Mouse (Mus musculus) cerebellum, adult (tissue): ENCODE measurements around the gene Lnpk.

Source experiments
- ATAC-seq: cut with Nextera tagmentation; 2 replicates; pipeline ENCODE4 v1.9.2; 2017; ENCODE audit warnings: mild to moderate bottlenecking, moderate library complexity, mixed read lengths; ENCODE audit not compliant: insufficient number of reproducible peaks, low FRiP score, low TSS enrichment

The Lnpk gene

GRCm38 (mm10) chr2:74578843-74579489, at the start of gene Lnpk:
Gene Lnpk (minus strand): TSS chr2:74579435.
- peak; percentile 99 for ATAC-seq

GRCm38 (mm10) chr2:74620368-74620767, 41.1 kb upstream of the Lnpk start:
- ATAC-seq, result no peak

GRCm38 (mm10) chr2:74619676-74620246, 40.5 kb upstream of the Lnpk start:
- no peak for ATAC-seq

- ATAC-seq, result no peak
These were observed 38.5 kb upstream of the Lnpk start for GRCm38 (mm10) chr2:74617706-74618105.

GRCm38 (mm10) chr2:74611406-74611805, 32.2 kb upstream of the Lnpk start:
- no peak for ATAC-seq

GRCm38 (mm10) chr2:74609350-74609749, 30.1 kb upstream of the Lnpk start:
- ATAC-seq, result no peak

- no peak for ATAC-seq
These were observed 27.0 kb upstream of the Lnpk start for GRCm38 (mm10) chr2:74606087-74606760.

- no peak for ATAC-seq
These were observed 24.8 kb upstream of the Lnpk start for GRCm38 (mm10) chr2:74604011-74604410.

- no peak for ATAC-seq
These were observed 23.2 kb upstream of the Lnpk start for GRCm38 (mm10) chr2:74602483-74602882.

- no peak for ATAC-seq
These were observed 17.9 kb upstream of the Lnpk start for GRCm38 (mm10) chr2:74597169-74597568.

GRCm38 (mm10) chr2:74596094-74596493, 16.9 kb upstream of the Lnpk start:
- ATAC-seq, result no peak

GRCm38 (mm10) chr2:74578146-74578842, 941 bp downstream of the Lnpk start:
- ATAC-seq, result peak; percentile 51

- ATAC-seq, result no peak
These were observed 8.8 kb downstream of the Lnpk start for GRCm38 (mm10) chr2:74570390-74570789.

- no peak for ATAC-seq
These were observed 19.4 kb downstream of the Lnpk start for GRCm38 (mm10) chr2:74559822-74560221.

- ATAC-seq, result no peak
These were observed 20.1 kb downstream of the Lnpk start for GRCm38 (mm10) chr2:74559092-74559491.

GRCm38 (mm10) chr2:74557451-74557850, 21.8 kb downstream of the Lnpk start:
- no peak for ATAC-seq

GRCm38 (mm10) chr2:74551929-74552328, 27.3 kb downstream of the Lnpk start:
- ATAC-seq, result no peak

- no peak for ATAC-seq
These were observed 30.9 kb downstream of the Lnpk start for GRCm38 (mm10) chr2:74548306-74548705.

- ATAC-seq, result no peak
These were observed 70.9 kb downstream of the Lnpk start for GRCm38 (mm10) chr2:74508302-74508701.

- 0 out of 2 replicates have a peak, but pooled peaks have one; percentile 31 for ATAC-seq
These were observed 72.8 kb downstream of the Lnpk start for GRCm38 (mm10) chr2:74506439-74506838.

- ATAC-seq, result no peak
These were observed 78.9 kb downstream of the Lnpk start for GRCm38 (mm10) chr2:74500307-74500706.
